9 mouse cellular contexts compared by ENCODE assay signal in the genomic region with DNA sequence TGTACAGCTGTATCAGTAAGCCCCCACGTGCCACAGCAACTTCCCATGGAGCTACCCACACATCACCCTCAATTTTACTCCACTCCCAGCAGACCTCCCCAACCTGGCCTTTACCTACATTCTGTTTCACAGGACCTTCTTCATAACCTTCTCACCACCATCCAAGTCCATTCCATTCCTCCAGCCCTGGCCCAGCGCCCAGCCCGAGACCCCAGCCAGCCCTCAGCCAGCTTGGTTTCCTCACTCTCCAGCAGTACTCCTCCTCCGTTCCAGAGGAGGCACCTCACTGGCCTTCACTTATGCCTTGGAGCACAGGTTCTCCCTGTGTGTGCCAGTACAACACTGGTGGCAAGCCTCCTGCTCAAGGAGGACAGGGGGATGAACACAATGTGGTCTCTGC. TPM values are rescaled to one million over a fixed set of nuclear protein-coding genes. Genes with fewer than 3 reads are reported as not detected.
DNase-seq lines count a peak whose midpoint lies in the region; ATAC-seq and TF ChIP-seq lines count a peak whose summit lies in the region.
"Had no signal": no experiment of that assay in that cellular context is flagged by ENCODE, and none has a peak within 500 bp of the region (broad histone marks: within the 10 kb centered on the region; RNA-seq: fewer than 3 reads in every experiment).

No protein-coding gene starts in this region.

- H3K27ac ChIP-seq in lung, embryonic 16.5 days (ENCODE audit: low read length) = no peak overlapping the region
- H3K27ac ChIP-seq in limb, embryonic 10.5 days = no peak overlapping the region
- H3K27ac ChIP-seq in neural tube, embryonic 14.5 days (ENCODE audit: low read depth, low read length) = no peak overlapping the region

- peaks cover 16% of the 10 kb centered on the region for H3K4me1 ChIP-seq in lung, embryonic 16.5 days (replicated peaks; ENCODE audit: control insufficient read depth, insufficient read depth, low read length)
- peaks cover 26% of the 10 kb centered on the region for H3K4me1 ChIP-seq in lung, adult 2 months (ENCODE audit: control insufficient read depth, insufficient read depth, low read length)
- peaks cover 36% of the 10 kb centered on the region for H3K4me1 ChIP-seq in limb, embryonic 10.5 days
- H3K4me1 ChIP-seq in neural tube, embryonic 14.5 days (ENCODE audit: control insufficient read depth, insufficient read depth, low read length) = peaks cover 16% of the 10 kb centered on the region

- WGBS in lung, embryonic 16.5 days = 50% methylated on average over 4 of the region's 4 CpGs
- 64% methylated on average over 4 of the region's 4 CpGs for WGBS in lung, adult 2 months
- WGBS in limb, embryonic 10.5 days = 74% methylated on average over 4 of the region's 4 CpGs
- WGBS in neural tube, embryonic 14.5 days = 88% methylated on average over 4 of the region's 4 CpGs

- H3K4me2 ChIP-seq in lung, embryonic 16.5 days (ENCODE audit: low read depth, low read length) = no peak overlapping the region
- peak overlapping the region; percentile 79; the same call in 1 of the 2 replicates for H3K4me2 ChIP-seq in neural tube, embryonic 14.5 days (ENCODE audit: low read depth, low read length)

- no peak for TF ChIP-seq POLR2A in lung, adult 2 months (IDR thresholded peaks at IDR 0.05; ENCODE audit: borderline replicate concordance, extremely low read depth, low read depth, low read length)

- 0 out of 2 replicates have a peak overlapping the region, but pooled peaks have one; percentile 94 for H3K9ac ChIP-seq in lung, embryonic 16.5 days (ENCODE audit: low read length)
- H3K9ac ChIP-seq in neural tube, embryonic 14.5 days (replicated peaks; ENCODE audit: low read depth, low read length) = no peak overlapping the region

- peak; percentile 43 for DNase-seq in cerebellum, adult 8-10 months
- DNase-seq in cerebellum, postnatal 25 days = no peak
- DNase-seq in lung, adult 2 months = no peak
- no peak for DNase-seq in limb, embryonic 10.5 days (ENCODE audit: low spot score)
- DNase-seq in yolk sac, embryonic 10.5 days (ENCODE audit: low spot score) = no peak
- no peak for DNase-seq in B cell, adult 2 months

- H3K9me3 ChIP-seq in lung, embryonic 16.5 days (ENCODE audit: control insufficient read depth, low read length) = no peaks in the 10 kb centered on the region
- no peaks in the 10 kb centered on the region for H3K9me3 ChIP-seq in limb, embryonic 10.5 days (replicated peaks)
- H3K9me3 ChIP-seq in neural tube, embryonic 14.5 days (ENCODE audit: control insufficient read depth, low read length) = no peaks in the 10 kb centered on the region

- no peaks in the 10 kb centered on the region for H3K36me3 ChIP-seq in lung, embryonic 16.5 days (ENCODE audit: control insufficient read depth, insufficient read depth, low read length)
- H3K36me3 ChIP-seq in limb, embryonic 10.5 days = 0 out of 2 replicates have a peak, but pooled peaks cover under 1% of the 10 kb centered on the region
- no peaks in the 10 kb centered on the region for H3K36me3 ChIP-seq in neural tube, embryonic 14.5 days (ENCODE audit: control insufficient read depth, insufficient read depth, low read length)

- no peaks in the 10 kb centered on the region for H3K27me3 ChIP-seq in lung, embryonic 16.5 days (ENCODE audit: control insufficient read depth, insufficient read depth, low read depth, low read length)
- no peaks in the 10 kb centered on the region for H3K27me3 ChIP-seq in limb, embryonic 10.5 days (ENCODE audit: low read depth, poor library complexity, severe bottlenecking)
- no peaks in the 10 kb centered on the region for H3K27me3 ChIP-seq in neural tube, embryonic 14.5 days (ENCODE audit: control insufficient read depth, insufficient read depth, low read length)

- TF ChIP-seq CTCF in lung, adult 2 months (IDR thresholded peaks at IDR 0.05; ENCODE audit: insufficient read depth, low read length) = no peak

- no peak overlapping the region for H3K4me3 ChIP-seq in lung, embryonic 16.5 days (ENCODE audit: low read length)
- no peak overlapping the region for H3K4me3 ChIP-seq in lung, adult 2 months (replicated peaks; ENCODE audit: extremely low read depth, low read depth, low read length)
- peak overlapping the region; percentile 78 for H3K4me3 ChIP-seq in limb, embryonic 10.5 days
- no peak overlapping the region; the same call in 1 of the 2 replicates for H3K4me3 ChIP-seq in neural tube, embryonic 14.5 days (ENCODE audit: low read depth, low read length)

- no peak for ATAC-seq in lung, embryonic 16.5 days (ENCODE audit: low read depth)
- ATAC-seq in neural tube, embryonic 14.5 days (ENCODE audit: low read depth) = no peak

RNA-seq across cellular contexts. Expression of gene Sbf1, which starts 1.8 kb away (rescaled TPM):
- 42.2 and 50.5 TPM in 2 replicates for polyA plus RNA-seq in lung, embryonic 16.5 days (2015; fragmentation: Nextera tagmentation; extraction: Ambion mirVana)
- polyA plus RNA-seq in lung, adult 2 months (2012; rRNA removed) = 188 and 208 TPM in 2 replicates
- polyA plus RNA-seq in limb, embryonic 10.5 days (2016; fragmentation: Nextera tagmentation; extraction: Ambion mirVana) = 71.9 and 80.9 TPM in 2 replicates
- 108 and 122 TPM in 2 replicates for polyA plus RNA-seq in neural tube, embryonic 14.5 days (2014; fragmentation: Nextera tagmentation; extraction: Ambion mirVana)

RNA-seq across cellular contexts. Expression of gene Adm2, which starts 9.2 kb away (rescaled TPM):
- polyA plus RNA-seq in lung, embryonic 16.5 days (2015; fragmentation: Nextera tagmentation; extraction: Ambion mirVana) = 0.64 and 1.0 TPM in 2 replicates
- polyA plus RNA-seq in lung, adult 2 months (2012; rRNA removed) = 0.14 and 0.75 TPM in 2 replicates
- polyA plus RNA-seq in limb, embryonic 10.5 days (2016; fragmentation: Nextera tagmentation; extraction: Ambion mirVana) = 0.11 and 0.18 TPM in 2 replicates
- not detected in 2 replicates for polyA plus RNA-seq in neural tube, embryonic 14.5 days (2014; fragmentation: Nextera tagmentation; extraction: Ambion mirVana)

RNA-seq across cellular contexts. Expression of gene Miox, which starts 20.8 kb away (rescaled TPM):
- polyA plus RNA-seq in lung, embryonic 16.5 days (2015; fragmentation: Nextera tagmentation; extraction: Ambion mirVana) = not detected in 2 replicates
- polyA plus RNA-seq in lung, adult 2 months (2012; rRNA removed) = 0.24 and 1.2 TPM in 2 replicates
- not detected in 2 replicates for polyA plus RNA-seq in limb, embryonic 10.5 days (2016; fragmentation: Nextera tagmentation; extraction: Ambion mirVana)
- not detected in 2 replicates for polyA plus RNA-seq in neural tube, embryonic 14.5 days (2014; fragmentation: Nextera tagmentation; extraction: Ambion mirVana)
- polyA plus RNA-seq: limb, embryonic 14.5 days had no signal

RNA-seq across cellular contexts. Expression of gene Lmf2, which starts 42.1 kb away (rescaled TPM):
- 79.0 and 83.6 TPM in 2 replicates for polyA plus RNA-seq in lung, embryonic 16.5 days (2015; fragmentation: Nextera tagmentation; extraction: Ambion mirVana)
- polyA plus RNA-seq in lung, adult 2 months (2012; rRNA removed) = 81.7 and 84.4 TPM in 2 replicates
- 40.8 and 45.1 TPM in 2 replicates for polyA plus RNA-seq in limb, embryonic 10.5 days (2016; fragmentation: Nextera tagmentation; extraction: Ambion mirVana)
- 19.8 and 28.6 TPM in 2 replicates for polyA plus RNA-seq in neural tube, embryonic 14.5 days (2014; fragmentation: Nextera tagmentation; extraction: Ambion mirVana)

RNA-seq across cellular contexts. Expression of gene Ncaph2, which starts 42.2 kb away (rescaled TPM):
- 158 and 172 TPM in 2 replicates for polyA plus RNA-seq in lung, embryonic 16.5 days (2015; fragmentation: Nextera tagmentation; extraction: Ambion mirVana)
- 105 and 117 TPM in 2 replicates for polyA plus RNA-seq in lung, adult 2 months (2012; rRNA removed)
- polyA plus RNA-seq in limb, embryonic 10.5 days (2016; fragmentation: Nextera tagmentation; extraction: Ambion mirVana) = 197 and 200 TPM in 2 replicates
- 89.5 and 90.2 TPM in 2 replicates for polyA plus RNA-seq in neural tube, embryonic 14.5 days (2014; fragmentation: Nextera tagmentation; extraction: Ambion mirVana)
